Mouse (Mus musculus): ENCODE data around the gene Glg1. TPM values are rescaled to one million over a fixed set of nuclear protein-coding genes. Genes with fewer than 3 reads are reported as not detected.

The Glg1 gene
- total and polyA plus RNA-seq, 3 experiments = 40.1 to 98.0 (median 85.0) TPM

GRCm38 (mm10) chr8:111114891-111115290 lies 144.1 kb downstream of the Glg1 start:
- TF ChIP-seq POLR2A (IDR thresholded peaks at IDR 0.05; ENCODE audit: insufficient read depth, low read depth, low read length) = no peak
- no peak overlapping the region for H3K4me3 ChIP-seq
- H3K36me3 ChIP-seq (ENCODE audit: control insufficient read depth, insufficient read depth, low read length) = peaks cover 3% of the 10 kb centered on the region
- no peak overlapping the region for H3K27ac ChIP-seq
- H3K9ac ChIP-seq (ENCODE audit: low read depth, low read length) = no peak overlapping the region
- no peak for DNase-seq
- no peaks in the 10 kb centered on the region for H3K4me1 ChIP-seq (ENCODE audit: control insufficient read depth, insufficient read depth, low read length)
- WGBS = 89% methylated on average over 5 of the region's 5 CpGs
- intact Hi-C loops (cut with DNase I) = no loop called here
- H3K27me3 ChIP-seq (ENCODE audit: control insufficient read depth, insufficient read depth, low read length) = no peaks in the 10 kb centered on the region
- H3K79me2 ChIP-seq (replicated peaks; ENCODE audit: control insufficient read depth, insufficient read depth, low read length) = no peaks in the 10 kb centered on the region

Small RNA genes within 50 kb of the gene (microRNA-seq; reads per million reads assigned to microRNA genes)
- gene Gm23193 = 0 reads per million in 2 experiments

Other genes starting within 250 kb of the Glg1 start
- gene Ddx19b, start 227.5 kb downstream of the Glg1 start, total RNA-seq (2021) = 10 to 100 TPM; 10.3 TPM
- gene Ddx19b, start 227.5 kb downstream of the Glg1 start, polyA plus RNA-seq (2012; rRNA removed) = 3.2 and 6.2 TPM in 2 replicates
- gene Aars, start 226.1 kb downstream of the Glg1 start, total RNA-seq (2021) = 10 to 100 TPM; 31.9 to 38.1 TPM
- gene Aars, start 226.1 kb downstream of the Glg1 start, polyA plus RNA-seq (2012; rRNA removed) = 19.4 and 28.3 TPM in 2 replicates
- not detected for gene Exosc6, start 202.9 kb downstream of the Glg1 start, total RNA-seq (2021)
- gene Exosc6, start 202.9 kb downstream of the Glg1 start, polyA plus RNA-seq (2012; rRNA removed) = not detected in 2 replicates
- gene Clec18a, start 166.8 kb downstream of the Glg1 start, total RNA-seq (2021) = 1 to 10 TPM; 1.1 to 1.3 TPM
- 1.1 and 1.6 TPM in 2 replicates for gene Clec18a, start 166.8 kb downstream of the Glg1 start, polyA plus RNA-seq (2012; rRNA removed)
- gene Pdpr, start 164.6 kb downstream of the Glg1 start, total RNA-seq (2021) = 100 to 1,000 TPM in 1 of 2 experiments, 10 to 100 TPM in 1; 88.3 to 114 TPM
- gene Pdpr, start 164.6 kb downstream of the Glg1 start, polyA plus RNA-seq (2012; rRNA removed) = 28.5 and 55.3 TPM in 2 replicates
- gene Rfwd3, start 41.0 kb upstream of the Glg1 start, total RNA-seq (2021) = 10 to 100 TPM; 14.2 to 19.0 TPM
- gene Rfwd3, start 41.0 kb upstream of the Glg1 start, polyA plus RNA-seq (2012; rRNA removed) = 9.4 and 18.2 TPM in 2 replicates
- gene Mlkl, start 79.0 kb upstream of the Glg1 start, total RNA-seq (2021) = 1 to 10 TPM; 2.8 TPM
- gene Mlkl, start 79.0 kb upstream of the Glg1 start, polyA plus RNA-seq (2012; rRNA removed) = 1.1 and 3.3 TPM in 2 replicates
- under 1 TPM in 1 of 2 experiments, not detected in 1; 0.18 TPM for gene Fa2h, start 134.6 kb upstream of the Glg1 start, total RNA-seq (2021)
- 0.18 and 0.29 TPM in 2 replicates for gene Fa2h, start 134.6 kb upstream of the Glg1 start, polyA plus RNA-seq (2012; rRNA removed)

Measured in heart, adult 2 months (tissue).